ENCODE assay signal across 9 mouse cellular contexts in the genomic region with DNA sequence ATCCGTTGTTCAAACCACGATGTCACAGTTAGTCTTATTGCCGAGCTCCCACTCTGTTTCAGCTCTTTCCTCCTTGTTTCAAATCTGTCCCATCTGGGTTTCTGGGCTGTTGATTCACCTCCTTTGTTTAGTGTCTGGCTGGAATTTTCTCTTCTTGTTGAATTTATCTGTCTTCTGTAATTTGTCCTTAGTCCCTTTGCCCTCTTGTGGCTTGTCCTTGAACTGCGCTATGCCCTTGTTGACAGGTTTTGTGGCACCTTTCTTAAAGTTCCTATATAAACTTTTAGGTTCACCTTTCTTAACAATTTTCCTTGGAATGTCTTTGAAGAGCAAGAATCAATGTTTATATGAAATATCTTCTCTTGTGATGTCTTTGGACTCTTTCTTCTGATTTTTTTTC.
DNase-seq lines count a peak whose midpoint lies in the region; ATAC-seq and TF ChIP-seq lines count a peak whose summit lies in the region.
"Had no signal": no experiment of that assay in that cellular context is flagged by ENCODE, and none has a peak within 500 bp of the region (broad histone marks: within the 10 kb centered on the region; RNA-seq: fewer than 3 reads in every experiment).

No protein-coding gene starts in this region.

- H3K4me2 ChIP-seq in kidney, embryonic 15.5 days, result no peak overlapping the region

- H3K27me3 ChIP-seq in kidney, embryonic 15.5 days, result no peaks in the 10 kb centered on the region

- no peak overlapping the region for H3K27ac ChIP-seq in kidney, embryonic 15.5 days
- H3K27ac ChIP-seq in ES-E14 (ENCODE audit: insufficient read depth, low read depth, low read length, poor library complexity, severe bottlenecking), result no peak overlapping the region

- no peaks in the 10 kb centered on the region for H3K4me1 ChIP-seq in kidney, embryonic 15.5 days
- H3K4me1 ChIP-seq in ES-E14 (ENCODE audit: control insufficient read depth in 2 of 2, insufficient read depth in 2 of 2, low read length in 2 of 2, poor library complexity in 1 of 2), result no peaks in the 10 kb centered on the region

- WGBS in kidney, embryonic 15.5 days, result 75% methylated on average over 4 of the region's 4 CpGs

- peak; percentile 1 to 23 for DNase-seq in kidney, adult 8-10 months
- DNase-seq in 416B (ENCODE audit: low read depth) (peak; percentile 12), ES-E14 (ENCODE audit: low read depth, low spot score) (peak; percentile 30)
- peak; percentile 4 for DNase-seq in fibroblast of lung, adult 2 months (ENCODE audit: low read depth)
- DNase-seq in urinary bladder, postnatal 10 days (ENCODE audit: low spot score), result no peak
- DNase-seq in thymus, postnatal 25 days, result no peak
- DNase-seq: adrenal gland, postnatal 36 days had no signal

- H3K9ac ChIP-seq in kidney, embryonic 15.5 days, result no peak overlapping the region
- H3K9ac ChIP-seq in ES-E14 (ENCODE audit: insufficient read depth, low read depth, low read length, poor library complexity, severe bottlenecking), result no peak overlapping the region

- no peak for ATAC-seq in kidney, embryonic 15.5 days (replicated peaks; ENCODE audit: low FRiP score)
- no peak for ATAC-seq in activated CD4-positive, CD25-positive, alpha-beta regulatory T cell, adult 4 months

- no peaks in the 10 kb centered on the region for H3K9me3 ChIP-seq in kidney, embryonic 15.5 days (replicated peaks)
- H3K9me3 ChIP-seq in ES-E14 (ENCODE audit: control insufficient read depth, insufficient read depth, low read depth, low read length), result no peaks in the 10 kb centered on the region

- in situ Hi-C loops in ES-E14 (cut with MboI; ENCODE audit: low sequenced_read_pairs in 2 of 2, unreplicated experiment in 2 of 2), result no loop called here

- no peaks in the 10 kb centered on the region for H3K36me3 ChIP-seq in kidney, embryonic 15.5 days
- H3K36me3 ChIP-seq in ES-E14 (ENCODE audit: control insufficient read depth, insufficient read depth, low read length, poor library complexity, severe bottlenecking), result no peaks in the 10 kb centered on the region

- H3K4me3 ChIP-seq in kidney, embryonic 15.5 days (replicated peaks), result no peak overlapping the region
- H3K4me3 ChIP-seq in ES-E14 (ENCODE audit: insufficient read depth in 1 of 2, low read depth in 1 of 2, low read length in 2 of 2, poor library complexity in 1 of 2, severe bottlenecking in 1 of 2), result no peak overlapping the region

TF ChIP-seq in ES-E14, 5 proteins besides CTCF, POLR2A, EP300 and RAD21:
- TF ChIP-seq MAFK (IDR thresholded peaks at IDR 0.05; ENCODE audit: insufficient read depth, low read depth, low read length), result no peak
- 0 out of 2 replicates have a peak, but pooled peaks have one; percentile 11 for TF ChIP-seq ZC3H11A (IDR thresholded peaks at IDR 0.05; ENCODE audit: borderline replicate concordance, low read depth, low read length)

Comparison
In these comparisons a context has a peak if more than half of its experiments do, and no peak if none do; other contexts are left out.
1. DNase-seq: peak in kidney, adult 8-10 months (2 of 2), 416B (single experiment), ES-E14 (single experiment) and fibroblast of lung, adult 2 months (single experiment); none in urinary bladder, postnatal 10 days (single experiment) and thymus, postnatal 25 days (single experiment).